Mouse (Mus musculus) G1E (cell line): Measurements from ENCODE around the gene Klf12.

Experiments
- CTCF ChIP-seq: IDR thresholded peaks from 2 replicates; pipeline ENCODE4 v1.5.1; 2012; ENCODE audit warnings: low read depth, low read length, inconsistent platforms, mixed read lengths
- GATA1 ChIP-seq: IDR thresholded peaks from 2 replicates; pipeline ENCODE4 v1.6.1; 2012; ENCODE audit warnings: borderline replicate concordance, low read length, inconsistent platforms, mixed read lengths
- POLR2AphosphoS5 ChIP-seq: IDR thresholded peaks from 2 replicates; pipeline ENCODE4 v1.6.1; 2012; ENCODE audit warnings: low read depth, low read length, inconsistent platforms; ENCODE audit not compliant: insufficient replicate concordance

DNA sequence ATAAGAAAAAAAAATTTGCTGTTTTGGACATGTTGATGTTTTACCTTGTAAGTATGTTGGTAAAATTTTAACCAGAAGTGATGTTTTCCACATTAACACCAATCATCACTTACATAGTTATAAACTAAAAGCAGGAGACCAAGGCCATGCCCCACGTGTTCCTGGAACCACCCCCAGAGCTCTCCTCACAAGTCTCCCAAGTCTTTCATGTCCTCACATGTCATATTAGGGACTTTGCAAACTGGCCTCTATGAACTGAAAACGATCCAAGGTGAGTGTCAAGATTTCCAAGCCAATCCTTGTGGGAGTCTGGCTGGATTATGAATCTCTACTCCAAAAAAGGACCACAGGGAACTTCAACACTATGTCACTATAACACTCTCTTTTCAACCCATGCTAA, 231.6 kb downstream of the Klf12 start:
- TF ChIP-seq CTCF: no peak
- no peak for TF ChIP-seq GATA1
- TF ChIP-seq POLR2AphosphoS5: no peak
